Mouse (Mus musculus) embryo, embryonic 10 days (tissue): ENCODE data around the gene Phlda1.
A peak's percentile ranks its signal among the peaks of the same experiment; 100 is the strongest.
"Not testable (repeated sequence)": the region's sequence is repeated elsewhere in the genome, so short reads cannot be mapped to it uniquely, and the experiment has no call there.

Experiments used
- DNase-seq: peaks from one replicate; pipeline ENCODE4 v3.0.0-alpha.2; 2015; ENCODE audit warnings: low spot score

Phlda1 gene

DNA sequence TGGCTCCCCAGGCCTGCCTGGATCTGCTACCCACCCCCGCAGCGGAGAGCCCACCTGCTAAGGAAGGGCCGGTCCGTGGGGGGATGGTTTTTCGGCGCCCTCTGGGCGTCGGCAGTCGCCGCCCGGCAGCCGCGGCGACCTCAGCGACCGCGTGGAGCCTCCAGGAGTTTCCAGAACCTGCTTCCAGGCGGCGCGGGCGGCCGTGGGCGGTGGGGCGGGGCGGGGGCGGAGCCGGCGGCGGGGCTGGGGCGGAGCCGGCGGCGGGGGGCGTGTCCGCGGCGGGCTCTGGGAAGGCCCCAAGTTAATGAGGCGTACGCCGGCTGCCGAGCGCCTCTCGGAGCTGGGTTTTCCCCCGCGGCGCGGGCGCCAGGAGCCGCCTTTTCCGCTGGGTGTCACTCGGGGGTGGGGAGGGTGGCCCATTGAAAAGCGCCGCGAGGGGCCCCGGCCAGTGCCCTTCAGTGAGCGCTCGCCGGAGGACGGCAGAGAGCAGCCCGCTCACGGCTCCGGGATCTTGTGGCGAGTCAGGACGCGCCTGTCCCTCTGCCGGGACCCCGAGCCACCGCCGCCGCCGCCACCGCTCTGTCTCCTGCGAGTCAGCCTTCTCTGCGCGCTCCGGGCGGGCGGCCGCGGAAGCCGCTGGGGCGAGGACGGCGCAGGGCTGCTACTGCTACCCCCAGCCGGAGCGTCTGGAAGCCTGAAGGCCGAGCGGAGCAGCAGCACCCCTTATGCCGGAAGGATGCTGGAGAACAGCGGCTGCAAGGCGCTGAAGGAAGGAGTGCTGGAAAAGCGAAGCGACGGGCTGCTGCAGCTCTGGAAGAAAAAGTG lies at the start of gene Phlda1:
Phlda1 (plus strand) TSS at position 186 of the 825 bp plus-strand sequence.
- DNase-seq: peak; percentile 83

DNA sequence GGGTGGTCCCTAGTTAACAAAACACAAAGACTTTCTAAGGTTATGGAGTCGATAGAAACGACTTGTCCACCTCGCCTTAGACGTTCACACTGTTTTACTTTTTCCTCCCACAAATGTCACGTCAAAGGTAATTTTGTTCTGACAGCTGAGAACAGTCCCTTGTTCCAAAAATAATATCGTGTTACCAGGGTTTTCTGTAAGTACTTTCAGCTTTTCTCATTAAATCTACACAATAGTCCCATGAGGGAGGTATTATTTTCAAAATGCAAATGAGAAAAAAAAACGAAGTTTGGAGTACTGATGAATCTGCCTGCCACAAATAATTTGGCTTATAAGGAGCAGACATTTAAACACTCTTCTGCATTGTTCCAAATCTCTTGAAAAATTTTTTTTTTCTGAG lies 48.0 kb upstream of the Phlda1 start:
- no peak for DNase-seq

DNA sequence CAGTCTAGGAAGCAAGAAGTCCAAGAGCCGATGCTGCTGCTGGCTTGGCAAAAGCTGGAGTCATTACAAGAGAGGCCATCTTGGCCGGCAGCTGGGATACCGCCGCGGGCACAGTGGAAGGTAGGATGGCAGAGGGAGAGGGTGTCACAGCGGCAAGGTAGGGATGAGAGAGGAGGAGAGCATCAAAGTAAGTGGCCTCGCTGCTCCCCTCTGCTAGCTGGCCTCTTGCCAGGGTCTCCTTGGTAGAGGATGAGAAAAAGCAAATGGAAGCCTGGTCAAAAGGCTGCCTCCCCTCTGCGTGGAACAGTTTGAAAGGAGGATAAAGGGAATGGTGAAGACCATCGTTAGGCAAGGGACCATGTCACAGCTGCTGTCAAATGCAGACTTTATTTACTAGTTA lies 47.0 kb upstream of the Phlda1 start:
- no peak for DNase-seq

DNA sequence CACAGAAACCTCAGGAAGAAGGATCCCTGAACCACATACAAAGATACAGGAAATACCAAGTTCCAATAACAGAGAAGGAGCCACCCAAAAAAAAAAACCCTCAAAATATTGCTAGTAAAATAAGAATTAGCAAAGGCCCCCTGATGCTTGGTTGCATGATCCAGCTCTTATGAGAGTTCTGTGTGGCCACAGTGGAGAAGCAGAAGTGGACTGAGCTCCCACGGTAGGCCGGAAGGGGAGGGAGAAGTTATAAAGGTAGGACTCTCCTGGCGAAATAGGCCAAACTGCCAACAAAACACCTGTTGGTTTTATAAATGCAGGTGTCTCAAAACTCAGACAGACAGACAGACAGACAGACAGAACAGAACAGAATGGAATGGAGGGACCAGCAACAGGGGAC lies 46.2 kb upstream of the Phlda1 start:
- DNase-seq: no peak

DNA sequence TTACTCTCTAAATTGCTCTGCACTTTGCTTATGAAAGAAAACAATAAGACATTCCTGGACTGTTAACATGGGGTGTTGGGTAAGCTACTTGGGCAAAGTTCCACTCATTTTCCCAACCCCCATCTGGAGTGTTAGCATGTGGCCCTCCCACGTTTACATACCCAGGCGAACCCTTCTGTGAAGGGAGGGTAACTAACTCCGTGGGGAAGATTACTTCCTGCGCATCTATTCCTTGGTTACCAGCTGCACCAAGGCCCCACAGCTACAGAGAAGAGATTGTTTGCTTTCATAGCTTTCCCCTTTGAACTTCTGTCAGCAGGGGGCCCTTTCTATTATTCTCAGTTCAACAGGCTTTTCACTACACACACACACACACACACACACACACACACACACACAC lies 45.7 kb upstream of the Phlda1 start:
- peak; percentile 43 for DNase-seq

DNA sequence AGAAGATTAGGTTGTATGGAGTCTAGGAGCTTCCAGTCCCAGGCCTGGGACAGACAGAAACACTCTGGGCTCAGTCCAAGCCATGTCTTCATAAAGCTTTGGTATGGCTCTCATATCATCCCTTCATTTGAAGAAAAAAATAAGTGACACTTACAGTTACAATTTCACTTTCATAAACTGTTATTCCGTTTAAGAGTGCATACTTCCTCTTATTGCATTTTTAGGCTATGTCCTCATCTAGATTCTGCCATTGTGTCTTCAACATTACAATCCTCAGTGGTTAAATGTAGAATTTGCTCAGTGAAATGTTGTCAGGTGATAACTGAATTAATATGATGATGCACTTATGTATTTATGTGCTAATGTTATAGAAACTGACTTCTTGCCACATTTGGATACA lies 41.3 kb upstream of the Phlda1 start:
- no peak for DNase-seq

DNA sequence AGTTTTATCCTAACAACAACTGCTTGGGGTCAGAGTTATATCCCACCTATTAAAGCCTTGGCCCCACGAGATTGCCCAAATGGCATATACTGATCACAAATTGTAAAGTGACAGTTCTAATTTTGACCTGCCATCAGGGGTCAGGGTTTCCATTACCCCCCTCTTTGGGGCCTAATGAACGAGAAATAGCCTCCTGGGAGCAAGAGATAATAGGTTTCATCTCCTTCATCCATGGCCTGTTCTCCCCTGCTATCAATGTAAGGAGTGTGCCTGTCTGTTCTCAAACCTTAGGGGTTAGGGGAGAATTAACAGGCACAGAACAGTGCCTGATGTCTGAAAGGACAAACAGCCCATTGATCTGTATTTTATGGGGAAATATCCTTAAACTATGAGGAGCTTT lies 40.7 kb upstream of the Phlda1 start:
- no peak for DNase-seq

DNA sequence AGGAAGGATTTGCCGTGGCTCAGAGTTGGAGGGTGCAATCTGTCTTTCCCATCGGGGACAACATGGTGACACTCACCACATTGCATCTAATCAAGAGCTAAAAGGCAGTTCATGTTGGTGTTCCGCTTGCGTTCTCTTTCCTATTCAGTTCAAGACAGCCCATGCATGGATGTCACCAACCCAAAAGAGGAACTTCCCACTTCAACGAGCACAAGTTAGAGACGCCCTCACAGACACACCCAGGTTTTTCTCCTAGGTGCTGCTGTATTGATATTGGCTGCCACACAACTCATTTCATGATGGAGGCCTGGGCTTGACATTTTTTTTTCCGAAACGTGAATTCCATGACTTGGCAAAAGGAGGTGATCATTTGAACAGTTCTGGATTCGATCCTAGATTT lies 34.9 kb upstream of the Phlda1 start:
- DNase-seq: no peak

DNA sequence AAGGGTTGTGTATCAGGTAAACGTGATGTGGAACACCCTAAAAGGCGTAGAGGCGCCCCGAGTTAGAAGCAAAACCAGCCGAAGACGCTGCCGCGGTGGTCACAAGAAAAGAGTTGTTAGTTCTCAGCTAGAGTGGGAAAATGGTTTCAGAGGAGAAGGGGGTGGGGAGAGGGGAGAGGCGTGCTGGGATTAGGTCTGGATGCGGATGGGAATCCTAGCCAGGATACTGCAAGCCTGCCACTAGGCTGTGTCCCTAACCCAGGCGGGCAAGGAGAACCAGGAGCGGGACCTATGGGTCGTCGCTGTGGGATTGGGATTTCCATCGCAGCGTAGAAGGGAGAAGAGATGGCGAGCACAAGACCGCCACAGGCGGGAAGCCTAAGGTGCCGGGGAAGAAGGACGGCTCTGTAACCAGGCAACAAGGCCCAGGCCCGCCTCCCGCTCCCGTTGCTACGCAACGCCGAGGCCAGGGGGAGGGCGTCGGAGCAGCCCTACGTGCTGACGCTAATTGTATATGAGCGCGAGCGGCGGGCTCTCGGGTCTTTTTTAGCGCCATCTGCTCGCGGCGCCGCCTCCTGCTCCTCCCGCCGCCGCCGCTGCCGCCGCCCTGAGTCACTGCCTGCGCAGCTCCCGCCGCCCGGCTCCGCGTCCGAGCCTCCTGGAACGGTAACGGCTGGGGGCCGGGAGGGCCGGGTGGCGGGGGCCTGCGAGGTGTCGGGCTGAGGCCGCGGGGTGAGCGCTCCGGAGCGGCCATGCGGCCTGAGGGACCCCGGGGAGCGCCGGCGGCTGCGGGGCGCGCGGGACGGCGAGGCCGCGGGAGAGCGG lies 33.2 kb upstream of the Phlda1 start, which contains the start of gene Nap1l1:
Nap1l1 (plus strand) TSS at position 538 of the 825 bp plus-strand sequence.
- DNase-seq: peak; percentile 98

DNA sequence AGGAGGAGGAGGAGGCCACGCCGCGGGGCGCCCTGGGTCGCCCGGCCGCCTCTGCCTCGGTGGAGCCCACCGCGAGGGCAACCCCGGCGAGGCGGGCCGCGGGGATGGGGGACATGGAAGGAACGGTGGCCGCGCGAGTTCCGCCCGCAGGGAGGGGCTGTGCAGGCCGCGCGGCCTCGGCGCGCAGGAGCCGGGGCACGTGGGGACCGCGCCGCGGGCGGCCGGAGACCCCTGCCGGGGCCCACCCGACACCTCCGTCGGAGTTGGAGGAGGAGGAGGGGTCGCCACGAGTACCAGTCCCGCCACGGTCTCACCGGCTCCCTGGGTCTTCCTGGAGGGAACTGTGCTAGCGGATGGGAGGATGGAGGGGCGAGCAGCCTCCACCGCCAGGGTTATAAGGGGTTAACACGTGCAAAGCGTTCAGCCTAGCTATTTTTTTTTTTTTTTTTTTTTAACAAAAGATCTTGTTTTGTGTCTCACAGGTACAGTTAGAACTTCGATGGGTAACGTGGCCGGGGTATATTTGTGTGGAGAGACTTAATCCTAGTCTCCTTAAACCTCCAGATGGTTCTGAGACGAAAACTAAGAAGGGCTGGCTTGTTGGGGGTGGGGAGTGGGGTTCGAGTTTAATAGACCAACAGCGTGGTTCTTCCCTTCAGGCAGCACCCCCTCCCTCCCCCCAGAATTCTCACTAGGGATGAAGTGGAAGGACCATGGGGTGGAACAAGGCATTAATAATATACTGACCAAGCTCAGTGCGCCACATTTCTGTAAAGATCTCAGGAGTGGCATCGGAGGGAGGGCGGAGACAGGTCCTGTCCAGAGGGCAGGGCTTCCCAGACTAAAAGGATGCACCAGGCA lies 32.3 kb upstream of the Phlda1 start:
- DNase-seq: peak; percentile 71

DNA sequence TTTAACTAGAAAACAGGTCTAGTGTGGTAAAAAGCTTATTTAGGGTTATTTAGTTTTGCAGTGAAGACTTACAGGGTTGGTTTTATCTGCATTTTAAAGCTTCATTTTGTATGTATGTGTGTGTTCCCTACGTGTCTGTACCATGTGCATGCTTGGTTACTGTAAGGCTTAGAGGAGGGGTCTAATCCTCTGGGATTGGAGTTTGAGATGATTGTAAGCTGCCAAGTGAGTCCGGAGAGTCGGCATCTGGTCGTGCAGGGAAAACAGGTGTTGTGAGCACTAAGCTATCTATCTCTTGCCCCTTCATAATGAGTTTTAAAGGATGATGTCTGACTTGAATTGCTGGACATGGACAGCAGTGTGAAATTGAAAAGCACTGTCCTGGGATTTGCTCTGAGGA lies 29.8 kb upstream of the Phlda1 start:
- DNase-seq: no peak

DNA sequence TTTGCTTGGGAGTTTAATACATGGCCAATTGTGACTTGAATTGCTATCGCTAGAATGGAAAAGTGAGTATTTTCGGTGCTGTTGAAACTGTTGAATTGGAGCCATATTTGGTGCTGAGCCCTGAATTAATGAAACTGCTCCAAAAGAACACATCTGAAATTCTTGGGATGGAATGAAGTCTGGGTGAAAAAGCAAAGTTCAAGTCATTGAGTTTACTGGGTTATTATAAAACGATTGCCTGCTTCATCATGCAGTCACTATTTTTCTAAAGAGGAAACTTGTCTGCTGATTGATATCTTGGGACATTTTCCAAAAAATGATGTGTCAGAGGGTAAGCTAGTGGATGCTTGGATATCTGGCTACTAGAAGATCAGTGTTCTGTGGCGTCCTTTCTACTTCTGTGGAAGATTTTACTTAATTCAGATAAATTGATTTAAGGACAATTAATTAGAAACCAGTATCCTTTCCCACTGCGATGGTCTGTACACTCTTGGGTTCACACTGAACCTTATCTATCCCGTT lies 29.0 kb upstream of the Phlda1 start:
- DNase-seq: no peak

DNA sequence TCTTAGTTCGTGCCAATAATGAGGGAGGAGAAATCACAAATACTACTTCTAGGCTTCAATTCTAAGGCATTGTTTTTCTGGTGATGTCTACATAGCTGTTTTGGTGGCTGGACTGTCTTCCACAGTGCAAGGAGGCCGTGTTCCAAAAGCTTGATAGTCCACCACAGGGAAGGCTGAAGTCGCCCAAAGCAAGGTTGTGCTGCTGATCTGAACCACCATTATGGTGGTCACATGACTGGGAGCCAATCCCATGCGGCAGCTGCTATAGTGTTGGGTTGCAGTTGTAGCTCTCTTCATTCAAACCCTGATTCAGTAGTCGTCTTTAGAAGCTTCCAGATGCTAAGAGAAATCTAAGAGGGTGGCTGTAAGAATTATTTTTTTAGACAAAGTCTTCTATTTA lies 26.5 kb upstream of the Phlda1 start:
- DNase-seq: no peak

DNA sequence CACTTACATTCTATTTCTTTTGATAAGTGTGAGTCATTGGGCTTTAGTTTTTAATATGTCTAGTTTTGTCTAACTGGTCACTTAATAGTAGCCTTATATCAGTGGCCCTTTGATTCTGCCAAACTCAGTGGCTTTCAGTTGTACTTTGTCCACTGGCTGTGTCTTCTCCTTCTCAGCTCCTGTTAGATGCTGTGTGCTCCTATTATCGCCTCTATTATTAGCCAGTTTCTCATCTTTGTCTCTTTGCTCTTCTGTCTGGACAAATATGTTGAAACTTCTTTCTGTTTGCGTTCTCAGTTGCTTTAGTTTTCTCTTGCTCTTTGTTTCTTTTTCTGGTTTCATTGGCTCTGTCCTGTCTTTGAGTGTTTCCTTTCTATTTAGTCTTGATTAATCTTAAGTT lies 23.4 kb upstream of the Phlda1 start:
- DNase-seq: no peak

DNA sequence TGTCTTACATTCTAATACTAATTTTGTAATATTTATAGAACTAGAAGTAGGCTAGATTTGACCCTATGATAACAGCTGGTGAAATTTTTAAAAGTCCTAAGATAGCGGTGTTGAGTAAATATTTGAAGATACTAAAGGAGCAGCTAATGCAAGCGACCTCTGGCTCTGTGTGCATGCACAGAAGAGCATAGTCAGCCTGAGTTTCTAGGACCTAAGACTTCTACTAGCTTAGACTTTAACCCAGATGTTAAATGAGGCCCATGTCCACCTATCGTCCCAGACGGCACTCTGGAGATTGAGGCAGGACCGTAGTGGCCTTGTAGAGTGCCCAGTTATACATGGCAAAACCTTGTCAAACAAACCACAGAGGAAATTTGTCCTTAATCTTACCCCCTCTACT lies 22.0 kb upstream of the Phlda1 start:
- DNase-seq: no peak

DNA sequence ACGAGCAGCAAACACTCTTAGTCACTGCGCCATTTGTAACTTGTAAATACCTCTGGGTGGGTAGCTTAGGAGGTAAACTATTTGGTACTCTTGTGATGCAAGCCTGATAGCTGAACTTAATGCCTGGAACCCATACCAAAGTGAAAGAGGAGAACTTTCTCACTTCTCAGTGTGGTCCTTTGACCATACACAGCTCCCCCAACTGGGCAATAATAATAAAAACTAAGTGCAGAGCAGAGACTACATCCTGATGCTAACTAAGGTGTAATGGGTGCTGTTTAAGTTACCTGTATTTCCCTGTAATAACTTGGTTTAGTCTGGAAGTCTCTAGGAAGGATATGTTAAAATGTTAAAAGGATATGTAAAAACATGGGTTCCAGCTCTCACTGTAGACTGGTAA lies 17.3 kb upstream of the Phlda1 start:
- DNase-seq: no peak

DNA sequence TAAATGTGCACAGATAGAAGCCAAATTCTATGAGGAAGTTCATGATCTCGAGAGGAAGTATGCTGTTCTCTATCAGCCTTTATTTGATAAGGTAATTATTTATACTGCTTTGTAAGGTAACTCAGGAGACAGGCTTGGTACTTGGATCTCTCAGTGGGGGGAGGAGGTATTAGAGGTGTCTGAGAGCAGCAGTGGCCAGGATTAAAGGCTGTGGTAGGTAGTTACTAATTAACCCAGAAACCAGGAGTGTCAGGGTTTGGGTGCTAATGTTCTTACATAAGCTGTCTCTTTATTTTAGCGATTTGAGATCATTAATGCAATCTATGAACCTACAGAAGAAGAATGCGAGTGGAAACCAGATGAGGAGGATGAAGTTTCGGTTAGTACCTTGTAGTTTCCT lies 16.0 kb upstream of the Phlda1 start:
- DNase-seq: not testable (repeated sequence)

DNA sequence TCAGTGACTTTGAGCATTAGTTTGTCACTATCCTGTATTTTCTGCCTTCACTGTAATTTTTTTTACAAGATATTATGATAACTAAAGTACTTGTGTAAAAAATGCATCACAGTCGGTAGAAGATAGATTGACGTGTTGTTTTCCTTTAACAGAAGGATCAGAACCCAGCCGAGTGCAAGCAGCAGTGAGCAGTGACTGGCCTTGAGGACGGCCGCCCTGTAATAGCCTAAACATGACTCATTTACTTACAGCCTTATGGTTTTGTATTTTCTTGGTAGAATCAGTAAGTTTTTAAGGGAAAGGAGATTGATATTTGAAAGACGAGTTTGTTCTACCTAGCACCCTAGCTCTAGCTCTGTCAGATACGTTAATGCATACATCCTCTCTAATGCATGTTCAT lies 10.2 kb upstream of the Phlda1 start:
- DNase-seq: no peak

DNA sequence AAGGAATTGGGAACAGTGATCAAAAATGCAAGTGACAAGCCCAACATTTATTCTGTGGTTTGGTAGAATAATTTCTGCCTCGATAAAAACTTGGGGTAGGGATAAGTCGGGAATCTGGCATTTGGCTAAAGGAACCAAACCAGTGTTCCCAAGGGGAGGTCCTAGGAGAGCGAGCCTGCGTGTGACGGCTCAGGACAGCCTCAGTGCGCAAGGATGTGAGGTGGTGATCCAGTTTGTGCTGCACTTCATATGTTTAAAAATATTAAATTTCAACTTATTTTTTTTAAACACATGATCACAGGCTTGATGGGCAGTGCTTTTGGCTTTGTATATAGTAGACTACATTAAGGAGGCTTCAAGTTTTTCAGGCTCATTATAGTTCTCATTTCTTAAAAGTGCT lies 6.2 kb upstream of the Phlda1 start:
- no peak for DNase-seq

DNA sequence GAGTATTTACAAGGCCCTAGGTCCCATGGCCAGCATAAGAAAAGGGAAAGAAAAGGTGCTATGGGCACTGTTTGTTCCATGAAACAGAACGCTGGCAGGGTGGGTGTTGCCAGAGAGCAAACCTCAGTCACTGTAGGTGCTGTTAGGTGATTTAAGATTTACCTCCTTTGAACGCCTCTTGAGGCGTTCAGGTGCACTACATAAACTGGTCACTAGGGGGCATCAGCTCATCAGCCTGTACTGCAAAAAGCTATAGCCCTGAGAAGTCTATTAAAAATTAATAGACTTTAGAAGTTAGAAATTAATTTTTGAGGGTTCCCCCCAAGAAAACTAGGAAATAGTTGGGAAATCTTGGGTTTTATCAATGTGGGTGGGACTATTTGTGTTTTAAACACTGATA lies 3.0 kb upstream of the Phlda1 start:
- peak; percentile 87 for DNase-seq

DNA sequence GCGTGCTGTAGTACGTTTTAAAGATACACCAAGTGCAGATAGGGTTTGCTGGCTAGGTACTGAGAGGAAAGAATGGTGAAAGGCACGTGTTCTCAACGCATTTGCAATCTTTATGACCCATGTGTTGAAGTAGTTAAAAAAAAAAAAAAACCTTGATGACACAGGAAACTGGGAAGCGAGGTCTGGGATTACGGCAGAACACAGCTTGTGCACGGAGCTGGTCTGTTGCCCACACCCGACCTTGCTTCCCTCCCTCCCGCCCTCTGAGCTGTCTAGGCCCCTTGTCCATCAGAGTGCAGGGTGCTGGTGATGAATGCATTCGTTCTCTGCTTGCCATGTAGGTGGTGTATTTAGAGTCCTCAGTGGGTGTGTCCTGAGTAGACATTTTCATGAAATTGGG lies 2.4 kb upstream of the Phlda1 start:
- DNase-seq: no peak

DNA sequence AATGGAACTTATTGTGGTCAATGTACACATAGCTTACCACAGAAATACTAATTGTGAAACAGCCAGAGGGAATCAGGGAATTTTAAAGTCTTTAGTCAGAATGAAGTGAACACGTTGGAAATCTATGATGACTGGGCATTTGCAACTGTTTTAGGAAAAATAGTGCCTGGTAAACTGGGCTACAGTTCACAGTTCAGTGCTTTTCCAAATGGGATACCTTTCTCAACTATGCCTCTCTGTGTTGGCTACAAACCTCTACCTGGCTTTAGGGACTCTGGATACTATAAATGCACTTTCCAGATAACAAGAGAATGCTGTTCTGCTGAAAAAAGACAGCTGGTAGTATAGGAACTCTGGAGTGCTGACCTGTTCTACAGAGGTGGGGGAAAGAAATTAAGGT lies 1.5 kb upstream of the Phlda1 start:
- DNase-seq: no peak
